Comparison of ENCODE assay signal across 20 mouse cellular contexts in genomic region chr11:74458400-74458799, GRCm38 (mm10).
DNase-seq lines count a peak whose midpoint lies in the region; TF ChIP-seq lines count a peak whose summit lies in the region.
"Had no signal": no experiment of that assay in that cellular context is flagged by ENCODE, and none has a peak within 500 bp of the region (broad histone marks: within the 10 kb centered on the region; RNA-seq: fewer than 3 reads in every experiment).

No protein-coding gene starts in this region.

- peaks cover 42% of the 10 kb centered on the region for H3K4me1 ChIP-seq in heart, embryonic 10.5 days
- H3K4me1 ChIP-seq in kidney, adult 2 months (ENCODE audit: control insufficient read depth, insufficient read depth, low read length), result peaks cover 10% of the 10 kb centered on the region
- H3K4me1 ChIP-seq: embryonic facial prominence, embryonic 15.5 days; forebrain, embryonic 10.5 days had no signal

- peak; percentile 41 for DNase-seq in adrenal gland, postnatal 10 days
- DNase-seq in adrenal gland, postnatal 4 days (ENCODE audit: low spot score in 2 of 2), result no peak
- DNase-seq in heart, adult 8-10 months (ENCODE audit: low spot score), result peak; percentile 33
- DNase-seq in heart, embryonic 10.5 days (ENCODE audit: low spot score), result no peak
- DNase-seq in kidney, adult 2 months, result peak; percentile 18
- DNase-seq in kidney, postnatal 10 days, result no peak
- DNase-seq in heart, postnatal 10 days, result peak; percentile 38 to 48
- DNase-seq: adrenal gland, postnatal 25 days; B cell, adult 2 months; cerebellum, adult 8-10 months; cerebellum, postnatal 14 days; embryo, embryonic 11 days; gastrocnemius, adult 2 months; gastrocnemius, postnatal 25 days; kidney, adult 8-10 months had no signal

- WGBS in heart, embryonic 10.5 days, result 52% methylated on average over 3 of the region's 3 CpGs
- WGBS in kidney, adult 2 months, result 72% methylated on average over 3 of the region's 3 CpGs

- peaks cover 3% of the 10 kb centered on the region; the same call in 1 of the 2 replicates for H3K36me3 ChIP-seq in heart, embryonic 10.5 days
- H3K36me3 ChIP-seq in kidney, adult 2 months (ENCODE audit: control insufficient read depth, insufficient read depth, low read length), result no peaks in the 10 kb centered on the region
- H3K36me3 ChIP-seq: embryonic facial prominence, embryonic 15.5 days; forebrain, embryonic 10.5 days; hindbrain, embryonic 15.5 days had no signal

- no peak overlapping the region for H3K4me3 ChIP-seq in heart, embryonic 10.5 days
- no peak overlapping the region for H3K4me3 ChIP-seq in kidney, adult 2 months (ENCODE audit: insufficient read depth, low read depth, low read length)
- H3K4me3 ChIP-seq: embryonic facial prominence, embryonic 15.5 days; erythroblast, embryonic 14.5 days; forebrain, embryonic 10.5 days; gastrocnemius, adult 2 months; hindbrain, embryonic 15.5 days had no signal

- H3K9me3 ChIP-seq in heart, embryonic 10.5 days, result no peaks in the 10 kb centered on the region
- H3K9me3 ChIP-seq: embryonic facial prominence, embryonic 15.5 days; forebrain, embryonic 10.5 days; G1E; hindbrain, embryonic 15.5 days had no signal

- H3K27ac ChIP-seq in heart, embryonic 10.5 days, result no peak overlapping the region; the same call in 1 of the 2 replicates
- H3K27ac ChIP-seq in kidney, adult 2 months (ENCODE audit: insufficient read depth, low read depth, low read length), result peak overlapping the region; percentile 37; the same call in 1 of the 2 replicates
- H3K27ac ChIP-seq: embryonic facial prominence, embryonic 15.5 days; forebrain, embryonic 10.5 days; gastrocnemius, adult 2 months; hindbrain, embryonic 15.5 days had no signal

- no peaks in the 10 kb centered on the region for H3K27me3 ChIP-seq in heart, embryonic 10.5 days (ENCODE audit: insufficient read depth, poor library complexity, severe bottlenecking)
- H3K27me3 ChIP-seq in kidney, adult 2 months (replicated peaks; ENCODE audit: control insufficient read depth, insufficient read depth, low read length), result no peaks in the 10 kb centered on the region
- H3K27me3 ChIP-seq: embryonic facial prominence, embryonic 15.5 days; hindbrain, embryonic 15.5 days had no signal

- intact Hi-C loops in heart, postnatal 10 days (cut with DNase I), result no loop called here

- TF ChIP-seq POLR2A in kidney, adult 2 months (IDR thresholded peaks at IDR 0.05; ENCODE audit: low read depth, low read length), result no peak

- no peak for TF ChIP-seq CTCF in kidney, adult 2 months (conservative IDR thresholded peaks at IDR 0.05; ENCODE audit: insufficient read depth, insufficient read length, low read depth, low read length)

Comparison
In these comparisons a context has a peak if more than half of its experiments do, and no peak if none do; other contexts are left out.
1. DNase-seq: peak in adrenal gland, postnatal 10 days (single experiment), heart, adult 8-10 months (single experiment), kidney, adult 2 months (single experiment) and heart, postnatal 10 days (2 of 2); none in adrenal gland, postnatal 4 days (0 of 2), heart, embryonic 10.5 days (single experiment) and kidney, postnatal 10 days (single experiment).